Mouse (Mus musculus) small intestine, adult 2 months (tissue): ENCODE data around the gene Cnot8.

ENCODE experiments used
- CTCF ChIP-seq: fragments of 200-500 bp; IDR thresholded peaks from 2 replicates; pipeline ENCODE4 v1.5.1; 2012; ENCODE audit warnings: low read depth, mild to moderate bottlenecking, control low read depth, inconsistent platforms, low read length, moderate library complexity, mixed read lengths; ENCODE audit not compliant: insufficient replicate concordance, insufficient read length; ENCODE audit errors: extremely low read depth
- POLR2A ChIP-seq: fragments of 200-500 bp; IDR thresholded peaks from 2 replicates; pipeline ENCODE4 v1.6.1; 2012; ENCODE audit warnings: low read depth, mild to moderate bottlenecking, control low read depth, inconsistent platforms, low read length, moderate library complexity

DNA sequence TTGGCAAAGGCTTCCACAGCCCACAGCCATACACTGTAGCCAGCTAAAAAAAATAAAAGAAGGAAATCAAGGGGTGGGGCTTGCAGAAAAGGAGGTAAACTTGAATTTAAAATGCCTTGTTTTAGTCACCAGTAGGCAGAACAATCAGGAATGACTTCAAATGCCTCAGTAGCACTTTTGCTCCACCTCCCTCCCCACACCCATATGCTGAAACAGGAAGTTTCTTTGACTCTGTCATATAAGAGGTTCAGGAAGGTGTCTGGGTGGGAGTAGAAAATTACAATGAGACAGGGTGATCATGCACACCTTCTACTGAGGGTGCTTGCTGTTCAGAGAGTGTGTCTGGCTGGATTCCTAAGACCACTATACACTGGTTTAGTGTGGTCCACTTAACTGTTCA, 30.9 kb downstream of the Cnot8 start:
- no peak for TF ChIP-seq POLR2A
- TF ChIP-seq CTCF = no peak
